7 mouse cellular contexts compared by ENCODE assay signal in the genomic region with DNA sequence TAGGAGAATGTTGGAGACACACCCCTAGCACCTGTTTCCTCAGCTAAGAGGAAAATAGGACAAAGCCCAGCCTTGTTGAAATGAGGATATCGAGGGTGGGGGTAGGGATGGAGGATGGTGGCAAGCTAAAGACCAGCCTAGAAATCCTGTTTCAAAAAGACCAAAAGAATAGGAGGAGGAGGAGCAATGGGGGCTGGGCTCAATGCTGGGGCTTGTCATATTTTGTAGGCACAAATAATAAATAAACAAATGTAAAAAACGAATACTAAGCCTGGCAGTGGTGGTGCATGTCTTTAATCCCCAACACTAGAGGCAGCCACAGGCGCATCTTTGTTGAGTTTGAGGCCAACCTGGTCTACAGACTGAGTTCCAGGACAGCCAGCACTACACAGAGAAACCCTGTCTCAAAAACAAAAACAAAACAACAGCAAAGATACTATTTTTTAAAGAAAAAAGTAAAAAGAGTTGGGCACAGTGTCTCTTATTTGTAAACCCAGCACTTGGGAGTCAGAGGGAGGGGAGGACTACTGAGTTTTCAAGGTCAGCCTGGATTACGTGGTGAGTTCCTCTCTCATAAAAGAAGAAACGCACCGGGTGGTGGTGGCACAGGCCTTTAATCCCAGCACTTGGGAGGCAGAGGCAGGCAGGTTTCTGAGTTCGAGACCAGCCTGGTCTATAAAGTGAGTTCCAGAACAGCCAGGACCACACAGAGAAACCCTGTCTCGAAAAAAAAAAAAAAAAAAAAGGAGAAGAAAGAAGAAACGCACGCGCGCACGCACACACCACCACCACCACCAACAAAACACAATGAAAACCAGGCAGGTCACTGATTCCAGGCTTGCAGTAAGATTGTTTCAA. TPM values are rescaled to one million over a fixed set of nuclear protein-coding genes. Genes with fewer than 3 reads are reported as not detected.
A peak's percentile ranks its signal among the peaks of the same experiment; 100 is the strongest.
DNase-seq lines count a peak whose midpoint lies in the region; ATAC-seq and TF ChIP-seq lines count a peak whose summit lies in the region.

No protein-coding gene starts in this region.

- H3K9me3 ChIP-seq in embryonic facial prominence, embryonic 10.5 days = no peaks in the 10 kb centered on the region
- no peaks in the 10 kb centered on the region for H3K9me3 ChIP-seq in hindbrain, embryonic 15.5 days

- no peaks in the 10 kb centered on the region for H3K27me3 ChIP-seq in liver, adult 2 months (ENCODE audit: control insufficient read depth, insufficient read depth, low read length)
- H3K27me3 ChIP-seq in embryonic facial prominence, embryonic 10.5 days (replicated peaks; ENCODE audit: low read depth, poor library complexity, severe bottlenecking) = peaks cover 20% of the 10 kb centered on the region
- H3K27me3 ChIP-seq in hindbrain, embryonic 15.5 days = no peaks in the 10 kb centered on the region
- H3K27me3 ChIP-seq in myocyte (ENCODE audit: control insufficient read depth, insufficient read depth, insufficient read length) = peaks cover 8% of the 10 kb centered on the region

- peak overlapping the region; percentile 65 for H3ac ChIP-seq in myocyte (ENCODE audit: control insufficient read depth, insufficient read length)

- H3K4me1 ChIP-seq in liver, adult 2 months (ENCODE audit: control insufficient read depth, insufficient read depth, low read length) = peaks cover 9% of the 10 kb centered on the region
- peaks cover 33% of the 10 kb centered on the region for H3K4me1 ChIP-seq in embryonic facial prominence, embryonic 10.5 days
- H3K4me1 ChIP-seq in hindbrain, embryonic 15.5 days (replicated peaks) = peaks cover 32% of the 10 kb centered on the region

- peak overlapping the region; percentile 21; the same call in 1 of the 2 replicates for H3K9ac ChIP-seq in liver, adult 2 months (ENCODE audit: low read depth, low read length)
- H3K9ac ChIP-seq in hindbrain, embryonic 15.5 days = peak overlapping the region; percentile 58

- ATAC-seq in hindbrain, embryonic 15.5 days (ENCODE audit: low FRiP score, low read depth) = no peak
- no peak for ATAC-seq in monocyte, adult 5-6 weeks (replicated peaks; ENCODE audit: insufficient number of reproducible peaks, low FRiP score, low TSS enrichment, poor library complexity, severe bottlenecking)

- no peaks in the 10 kb centered on the region for H3K79me2 ChIP-seq in liver, adult 2 months (ENCODE audit: control insufficient read depth, insufficient read depth, low read length)
- H3K79me2 ChIP-seq in myocyte (ENCODE audit: control insufficient read depth, insufficient read depth) = peaks cover 7% of the 10 kb centered on the region

- no peak for TF ChIP-seq CTCF in liver, adult 2 months (IDR thresholded peaks at IDR 0.05; ENCODE audit: low read depth, low read length)

- no peak for TF ChIP-seq POLR2A in liver, adult 2 months (IDR thresholded peaks at IDR 0.05; ENCODE audit: extremely low read depth, insufficient read depth, low read length)
- no peak for TF ChIP-seq POLR2A in myocyte (IDR thresholded peaks at IDR 0.05; ENCODE audit: insufficient read length, low read depth)

- WGBS in liver, adult 2 months = 83% methylated on average over 13 of the region's 13 CpGs
- 82% methylated on average over 13 of the region's 13 CpGs for WGBS in embryonic facial prominence, embryonic 10.5 days
- WGBS in hindbrain, embryonic 15.5 days = 77% methylated on average over 13 of the region's 13 CpGs

- H3K27ac ChIP-seq in liver, adult 2 months (replicated peaks; ENCODE audit: insufficient read depth, low read depth, low read length) = no peak overlapping the region
- peak overlapping the region; percentile 92 for H3K27ac ChIP-seq in embryonic facial prominence, embryonic 10.5 days (replicated peaks)
- H3K27ac ChIP-seq in hindbrain, embryonic 15.5 days (replicated peaks) = peak overlapping the region; percentile 97

- DNase-seq in liver, adult 2 months (ENCODE audit: extremely low read depth, low read depth, low spot score) = no peak
- DNase-seq in liver = no peak
- no peak for DNase-seq in embryonic facial prominence, embryonic 10.5 days (ENCODE audit: low spot score)
- DNase-seq in embryo, embryonic 10 days (ENCODE audit: low spot score) = no peak

- H3K4me3 ChIP-seq in liver, adult 2 months (ENCODE audit: insufficient read depth, low read depth, low read length) = no peak overlapping the region
- H3K4me3 ChIP-seq in embryonic facial prominence, embryonic 10.5 days = peak overlapping the region; percentile 67
- H3K4me3 ChIP-seq in hindbrain, embryonic 15.5 days = peak overlapping the region; percentile 65
- peak overlapping the region; percentile 43 for H3K4me3 ChIP-seq in myocyte

- H3K4me2 ChIP-seq in hindbrain, embryonic 15.5 days = peak overlapping the region; percentile 77
- H3K4me2 ChIP-seq in myocyte (ENCODE audit: low read depth) = peak overlapping the region; percentile 77

- H3K36me3 ChIP-seq in liver, adult 2 months (ENCODE audit: control insufficient read depth, insufficient read depth, low read length) = no peaks in the 10 kb centered on the region
- H3K36me3 ChIP-seq in embryonic facial prominence, embryonic 10.5 days (replicated peaks) = peaks cover 23% of the 10 kb centered on the region
- H3K36me3 ChIP-seq in hindbrain, embryonic 15.5 days = 0 out of 2 replicates have a peak, but pooled peaks cover 6% of the 10 kb centered on the region
- no peaks in the 10 kb centered on the region for H3K36me3 ChIP-seq in myocyte (ENCODE audit: control insufficient read depth, insufficient read depth)

TF ChIP-seq in myocyte, 11 proteins besides CTCF, POLR2A, EP300 and RAD21:
- TF ChIP-seq TCF3 (IDR thresholded peaks at IDR 0.05; ENCODE audit: insufficient read length, low read depth) = no peak
TF ChIP-seq in myocyte: peak in this region for 0.

RNA-seq across cellular contexts. Expression of a gene that starts 0.9 kb away (rescaled TPM):
- total RNA-seq in liver, adult 2 months (2014; rRNA removed) = 3.6 and 4.1 TPM in 2 replicates
- 3.4 and 4.1 TPM in 2 replicates for polyA plus RNA-seq in liver, adult 2 months (2012; rRNA removed)
- 28.7 and 32.0 TPM in 2 replicates for polyA plus RNA-seq in embryonic facial prominence, embryonic 10.5 days (2016; fragmentation: Nextera tagmentation; extraction: Ambion mirVana)
- 22.7 and 22.9 TPM in 2 replicates for polyA plus RNA-seq in hindbrain, embryonic 15.5 days (2015; fragmentation: Nextera tagmentation; extraction: Ambion mirVana)
- polyA plus RNA-seq in myocyte (2012; fragmentation: generic; extraction: Trizol) = 9.3 TPM
- 14.7 to 16.4 TPM (median 16.4 TPM) in 3 replicates for total RNA-seq in monocyte, adult 5-6 weeks (2017)

RNA-seq across cellular contexts. Expression of a gene that starts 5.5 kb away (rescaled TPM):
- 0.18 and 1.3 TPM in 2 replicates for total RNA-seq in liver, adult 2 months (2014; rRNA removed)
- 0.61 and 2.3 TPM in 2 replicates for polyA plus RNA-seq in liver, adult 2 months (2012; rRNA removed)
- 0.98 and 1.4 TPM in 2 replicates for polyA plus RNA-seq in embryonic facial prominence, embryonic 10.5 days (2016; fragmentation: Nextera tagmentation; extraction: Ambion mirVana)
- polyA plus RNA-seq in hindbrain, embryonic 15.5 days (2015; fragmentation: Nextera tagmentation; extraction: Ambion mirVana) = 5.9 and 6.4 TPM in 2 replicates
- not detected for polyA plus RNA-seq in myocyte (2012; fragmentation: generic; extraction: Trizol)
- 22.4 to 32.2 TPM (median 26.5 TPM) in 3 replicates for total RNA-seq in monocyte, adult 5-6 weeks (2017)

RNA-seq across cellular contexts. Expression of a gene that starts 8.7 kb away (rescaled TPM):
- total RNA-seq in liver, adult 2 months (2014; rRNA removed) = 3.1 and 4.3 TPM in 2 replicates
- 0.26 and 0.40 TPM in 2 replicates for polyA plus RNA-seq in liver, adult 2 months (2012; rRNA removed)
- 4.1 and 4.7 TPM in 2 replicates for polyA plus RNA-seq in embryonic facial prominence, embryonic 10.5 days (2016; fragmentation: Nextera tagmentation; extraction: Ambion mirVana)
- polyA plus RNA-seq in hindbrain, embryonic 15.5 days (2015; fragmentation: Nextera tagmentation; extraction: Ambion mirVana) = 7.5 and 8.3 TPM in 2 replicates
- polyA plus RNA-seq in myocyte (2012; fragmentation: generic; extraction: Trizol) = 0.82 TPM
- 8.4 to 18.6 TPM (median 15.6 TPM) in 3 replicates for total RNA-seq in monocyte, adult 5-6 weeks (2017)

RNA-seq across cellular contexts. Expression of a gene that starts 12.3 kb away (rescaled TPM):
- total RNA-seq in liver, adult 2 months (2014; rRNA removed) = not detected in 2 replicates
- 0.20 and 0.35 TPM in 2 replicates for polyA plus RNA-seq in liver, adult 2 months (2012; rRNA removed)
- polyA plus RNA-seq in embryonic facial prominence, embryonic 10.5 days (2016; fragmentation: Nextera tagmentation; extraction: Ambion mirVana) = 32.8 and 39.1 TPM in 2 replicates
- 174 and 179 TPM in 2 replicates for polyA plus RNA-seq in hindbrain, embryonic 15.5 days (2015; fragmentation: Nextera tagmentation; extraction: Ambion mirVana)
- polyA plus RNA-seq in myocyte (2012; fragmentation: generic; extraction: Trizol) = 0.13 TPM
- not detected in 3 replicates for total RNA-seq in monocyte, adult 5-6 weeks (2017)

RNA-seq across cellular contexts. Expression of a gene that starts 28.4 kb away (rescaled TPM):
- not detected in 2 replicates for total RNA-seq in liver, adult 2 months (2014; rRNA removed)
- not detected in 2 replicates for polyA plus RNA-seq in liver, adult 2 months (2012; rRNA removed)
- 63.3 and 69.4 TPM in 2 replicates for polyA plus RNA-seq in embryonic facial prominence, embryonic 10.5 days (2016; fragmentation: Nextera tagmentation; extraction: Ambion mirVana)
- 193 and 215 TPM in 2 replicates for polyA plus RNA-seq in hindbrain, embryonic 15.5 days (2015; fragmentation: Nextera tagmentation; extraction: Ambion mirVana)
- 0.36 TPM for polyA plus RNA-seq in myocyte (2012; fragmentation: generic; extraction: Trizol)
- not detected in 3 replicates for total RNA-seq in monocyte, adult 5-6 weeks (2017)
